ENCODE assay signal across 8 mouse cellular contexts in genomic region chr15:71195011-71195739, GRCm38 (mm10).
DNase-seq lines count a peak whose midpoint lies in the region; ATAC-seq lines count a peak whose summit lies in the region.

No protein-coding gene starts in this region.

- H3K9me3 ChIP-seq in midbrain, embryonic 12.5 days, result no peaks in the 10 kb centered on the region
- no peaks in the 10 kb centered on the region for H3K9me3 ChIP-seq in midbrain, embryonic 13.5 days
- H3K9me3 ChIP-seq in intestine, embryonic 15.5 days, result no peaks in the 10 kb centered on the region

- H3K27ac ChIP-seq in midbrain, embryonic 12.5 days (replicated peaks), result no peak overlapping the region
- no peak overlapping the region for H3K27ac ChIP-seq in midbrain, embryonic 13.5 days
- no peak overlapping the region for H3K27ac ChIP-seq in intestine, embryonic 15.5 days

- H3K36me3 ChIP-seq in midbrain, embryonic 12.5 days, result no peaks in the 10 kb centered on the region
- no peaks in the 10 kb centered on the region for H3K36me3 ChIP-seq in midbrain, embryonic 13.5 days
- H3K36me3 ChIP-seq in intestine, embryonic 15.5 days, result no peaks in the 10 kb centered on the region

- H3K9ac ChIP-seq in midbrain, embryonic 12.5 days (replicated peaks), result no peak overlapping the region
- no peak overlapping the region for H3K9ac ChIP-seq in midbrain, embryonic 13.5 days (replicated peaks)
- H3K9ac ChIP-seq in intestine, embryonic 15.5 days, result no peak overlapping the region

- peak; percentile 54 to 63 for DNase-seq in cerebellum, postnatal 14 days
- DNase-seq in gonadal fat pad, adult 2 months (ENCODE audit: low read depth), result peak; percentile 14
- DNase-seq in retina, embryonic 14.5 days (ENCODE audit: low spot score), result peak; percentile 63
- DNase-seq in spleen, postnatal 4 days (ENCODE audit: low spot score in 2 of 2), result no peak

- H3K4me2 ChIP-seq in midbrain, embryonic 12.5 days (replicated peaks), result no peak overlapping the region
- H3K4me2 ChIP-seq in midbrain, embryonic 13.5 days (replicated peaks), result no peak overlapping the region
- no peak overlapping the region for H3K4me2 ChIP-seq in intestine, embryonic 15.5 days (replicated peaks)

- no peak overlapping the region for H3K4me3 ChIP-seq in midbrain, embryonic 12.5 days
- no peak overlapping the region for H3K4me3 ChIP-seq in midbrain, embryonic 13.5 days (replicated peaks)
- H3K4me3 ChIP-seq in intestine, embryonic 15.5 days (replicated peaks), result no peak overlapping the region

- H3K27me3 ChIP-seq in midbrain, embryonic 12.5 days, result no peaks in the 10 kb centered on the region
- no peaks in the 10 kb centered on the region for H3K27me3 ChIP-seq in midbrain, embryonic 13.5 days
- no peaks in the 10 kb centered on the region for H3K27me3 ChIP-seq in intestine, embryonic 15.5 days (replicated peaks)

- 0 out of 2 replicates have a peak, but pooled peaks have one; percentile 60 for ATAC-seq in midbrain, embryonic 12.5 days (ENCODE audit: low FRiP score, low read depth)
- no peak; the same call in 1 of the 2 replicates for ATAC-seq in midbrain, embryonic 13.5 days
- no peak for ATAC-seq in megakaryocyte, adult 5-6 weeks (ENCODE audit: poor library complexity, severe bottlenecking)
- ATAC-seq in intestine, embryonic 15.5 days, result no peak

- H3K4me1 ChIP-seq in midbrain, embryonic 12.5 days, result no peaks in the 10 kb centered on the region
- H3K4me1 ChIP-seq in midbrain, embryonic 13.5 days (replicated peaks), result no peaks in the 10 kb centered on the region
- no peaks in the 10 kb centered on the region for H3K4me1 ChIP-seq in intestine, embryonic 15.5 days (replicated peaks)

- 53% methylated on average over 11 of the region's 11 CpGs for WGBS in midbrain, embryonic 12.5 days
- 52% methylated on average over 11 of the region's 11 CpGs for WGBS in midbrain, embryonic 13.5 days
- 57% methylated on average over 11 of the region's 11 CpGs for WGBS in intestine, embryonic 15.5 days

Comparison
In these comparisons a context has a peak if more than half of its experiments do, and no peak if none do; other contexts are left out.
1. DNase-seq: peak in cerebellum, postnatal 14 days (2 of 2), gonadal fat pad, adult 2 months (single experiment) and retina, embryonic 14.5 days (single experiment); none in spleen, postnatal 4 days (0 of 2).